Mouse (Mus musculus) cerebellum, postnatal 25 days (tissue): Measurements from ENCODE around the gene Rhbdf1.

Experiments used
- DNase-seq, 2 experiments: peaks; one replicate each; pipeline ENCODE4 v3.0.0; 2021; ENCODE audit warnings: mixed read lengths in 2 of 2

Gene Rhbdf1

DNA sequence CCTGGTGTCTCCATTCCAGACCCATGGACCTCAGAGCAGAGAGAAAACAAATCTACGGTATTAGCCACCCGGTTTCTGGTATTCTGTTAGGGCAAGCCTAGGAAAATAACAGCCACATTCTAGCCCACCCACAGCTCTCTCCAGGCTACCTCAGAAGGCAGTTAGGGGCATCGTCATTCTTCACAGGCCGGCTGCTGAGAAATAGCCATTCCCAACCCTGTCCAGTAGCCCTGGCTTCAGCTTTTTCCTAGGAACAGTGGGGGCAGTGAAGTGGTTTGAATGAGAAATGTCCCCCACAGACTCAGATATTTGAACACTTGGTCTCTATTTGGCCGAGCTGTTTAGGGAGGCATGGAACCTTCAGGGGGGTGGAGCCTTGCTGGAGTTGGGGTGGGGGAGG, 32.7 kb downstream of the Rhbdf1 start:
- no peak for DNase-seq

DNA sequence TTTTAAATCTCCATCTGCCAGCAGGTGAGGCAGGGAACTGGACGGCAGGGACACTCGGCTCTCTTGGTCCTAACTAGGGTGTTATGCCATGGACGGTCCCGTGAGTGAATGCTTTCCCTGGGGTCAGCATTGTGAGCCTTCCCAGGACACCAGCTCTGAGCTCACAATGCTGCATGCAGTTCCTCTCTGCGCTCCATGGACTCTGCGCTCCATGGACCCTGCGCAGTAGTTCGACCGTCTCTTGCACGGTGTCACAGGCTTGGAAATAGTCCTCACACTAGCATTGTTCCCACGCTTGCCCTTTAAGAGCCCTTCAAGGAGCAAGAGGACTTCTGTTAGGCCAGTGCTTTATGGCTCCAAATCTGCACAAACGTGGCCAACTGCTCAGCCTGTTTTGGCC, 33.2 kb downstream of the Rhbdf1 start:
- DNase-seq = peak in 1 of 2 experiments; percentile 2

DNA sequence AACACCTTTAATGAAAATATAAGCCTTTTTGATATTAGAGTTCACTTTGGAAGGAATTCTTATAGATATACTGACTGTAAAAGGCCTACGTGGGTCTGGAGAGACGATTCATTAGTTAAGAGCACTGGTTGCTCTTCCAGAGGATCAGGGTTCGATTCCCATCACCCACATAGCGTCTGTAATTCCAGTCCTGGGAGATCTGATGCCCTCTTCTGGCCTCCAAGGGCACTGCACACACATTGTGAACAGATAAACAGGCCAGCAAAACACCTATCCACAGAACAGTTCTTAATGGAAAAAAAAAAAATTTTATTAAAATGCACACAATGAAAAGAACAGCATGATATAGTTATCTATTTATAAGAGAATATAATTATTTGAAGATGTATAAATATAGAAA, 34.8 kb downstream of the Rhbdf1 start:
- DNase-seq = no peak

DNA sequence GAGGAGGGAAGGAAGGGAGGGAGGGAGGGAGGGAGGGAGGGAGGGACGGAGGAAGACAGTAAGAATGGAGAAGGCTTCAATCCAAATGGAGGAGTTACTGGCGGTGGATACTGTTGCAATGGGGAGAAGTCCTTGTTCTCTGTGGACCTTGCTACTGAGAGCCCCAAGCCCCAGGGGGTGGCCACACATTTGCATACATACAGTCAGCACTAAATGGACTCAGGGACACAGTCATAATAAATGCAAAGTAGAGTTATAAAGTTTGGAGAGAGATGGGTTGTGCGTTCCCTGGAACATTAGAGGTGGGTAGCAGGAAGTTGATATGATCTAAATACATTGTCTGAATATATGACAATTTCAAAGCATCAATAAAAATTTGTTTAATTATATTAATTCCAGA, 36.1 kb downstream of the Rhbdf1 start:
- DNase-seq = no peak

DNA sequence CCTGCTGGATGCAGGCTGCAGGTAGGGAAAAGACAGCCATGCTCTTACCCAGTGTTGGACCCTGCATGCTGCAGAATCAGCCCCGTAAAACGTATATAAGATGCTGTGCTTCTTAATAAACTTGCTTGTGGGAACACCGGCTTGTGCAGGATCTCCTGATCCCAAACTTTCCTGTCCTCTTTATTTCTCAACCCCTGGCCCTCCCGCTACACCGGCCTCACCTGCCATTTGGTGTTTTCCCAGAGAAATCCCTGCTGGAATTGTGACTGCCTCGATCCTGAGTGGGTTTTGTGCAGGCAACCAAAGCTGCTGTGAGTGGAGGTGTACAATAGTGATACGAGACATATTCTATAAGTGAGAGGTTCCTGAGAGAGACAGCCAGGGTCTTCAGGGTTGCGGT, 37.6 kb downstream of the Rhbdf1 start:
- DNase-seq = no peak

DNA sequence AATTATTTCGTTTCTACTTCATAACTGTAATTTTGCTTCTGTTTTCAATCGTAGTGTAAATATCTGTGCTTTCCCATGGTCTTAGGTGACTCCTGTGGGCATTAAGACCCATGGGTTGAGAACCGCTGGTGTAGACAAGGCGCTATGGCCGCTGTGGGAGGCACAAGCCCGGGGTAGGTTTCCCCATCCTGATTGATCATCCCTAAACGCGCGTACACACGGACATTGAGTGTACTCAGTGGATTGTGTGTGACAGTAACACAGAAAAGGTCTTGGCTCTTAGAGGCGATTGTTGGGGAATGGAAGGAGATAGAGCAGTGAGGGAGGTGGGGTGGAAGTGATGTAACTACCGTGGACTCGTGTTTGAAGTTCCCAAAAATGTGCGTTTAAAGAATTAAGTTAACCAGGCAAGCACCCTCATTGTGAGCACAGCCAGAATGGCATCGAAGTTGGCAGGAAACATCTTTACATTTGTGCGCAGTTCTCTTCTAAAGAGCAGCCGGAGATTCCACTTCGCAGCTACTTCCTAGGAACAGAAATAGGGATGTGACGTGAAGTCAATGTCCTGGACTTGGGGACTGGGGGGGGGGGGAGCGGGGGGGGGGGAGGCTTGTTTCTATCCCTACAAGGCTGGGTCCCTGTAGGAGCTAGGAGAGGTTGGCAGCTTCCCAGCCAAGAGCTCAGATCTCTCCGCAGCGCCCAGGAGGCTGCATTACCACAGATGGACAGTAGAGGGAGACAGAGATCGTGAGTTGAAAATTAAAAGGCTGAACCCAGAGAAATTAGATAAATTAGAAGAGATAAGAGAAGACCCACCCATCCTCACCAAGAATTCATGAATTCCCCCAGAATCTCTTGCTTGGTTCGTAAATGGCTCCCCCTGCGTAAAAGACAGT, 39.9 kb downstream of the Rhbdf1 start:
- DNase-seq = peak; percentile 90 to 94

DNA sequence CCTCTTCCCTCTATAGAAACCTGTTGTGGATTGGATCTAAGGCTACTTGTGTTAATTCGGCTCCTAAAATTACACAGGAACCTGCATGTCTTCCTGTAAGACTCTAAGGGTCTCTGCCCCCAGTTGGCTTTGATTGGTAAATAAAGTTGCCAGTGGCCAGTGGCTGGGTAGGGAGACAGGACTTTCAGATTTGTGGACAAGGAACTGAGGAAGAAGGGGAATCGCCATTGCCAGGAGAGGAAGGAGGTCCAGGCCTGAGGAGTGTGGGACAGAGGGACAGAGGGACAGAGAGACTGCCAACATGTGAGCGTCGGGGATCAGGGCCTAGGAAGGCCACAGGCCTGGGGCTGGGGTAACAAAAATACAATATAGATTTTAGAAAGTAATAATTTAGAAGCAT, 40.9 kb downstream of the Rhbdf1 start:
- no peak for DNase-seq

DNA sequence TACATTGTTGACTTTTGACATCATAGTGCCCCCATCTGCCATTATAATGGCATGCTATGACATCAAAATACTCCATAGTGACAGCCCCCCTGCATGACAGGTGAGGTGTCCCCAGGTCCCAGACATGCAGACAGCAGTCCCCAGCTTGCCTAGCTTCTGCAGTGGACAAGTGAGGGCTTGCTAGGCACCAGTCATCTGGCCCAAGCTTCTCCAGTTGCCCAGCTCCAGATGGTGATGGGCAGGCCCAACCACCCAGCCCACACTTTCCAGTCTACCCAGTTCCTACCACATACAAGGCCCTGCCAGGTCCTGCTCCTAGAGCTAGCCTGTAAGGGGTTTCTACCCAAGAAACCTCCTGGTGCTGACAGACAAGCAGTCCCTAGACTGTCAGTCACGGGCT, 43.6 kb downstream of the Rhbdf1 start:
- no peak for DNase-seq

DNA sequence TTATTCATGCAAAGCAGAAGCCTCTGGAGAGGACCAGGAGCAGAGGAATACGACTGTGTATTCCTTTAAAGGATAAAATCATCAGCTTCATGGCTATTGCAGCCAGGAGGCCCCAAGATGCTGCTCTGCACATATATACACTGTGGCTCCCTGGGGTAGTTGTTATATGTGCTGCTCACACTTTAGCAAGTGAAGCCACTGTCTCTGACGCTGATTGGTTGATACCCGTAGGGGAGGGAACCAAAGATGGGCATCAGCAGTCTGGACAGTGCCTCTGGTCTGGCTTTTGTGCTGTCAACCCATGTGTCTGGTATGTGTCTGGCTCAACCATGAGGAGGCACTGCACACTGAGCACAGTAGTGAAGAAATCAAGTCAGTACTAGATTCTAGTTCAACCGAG, 55.4 kb downstream of the Rhbdf1 start:
- DNase-seq = no peak

DNA sequence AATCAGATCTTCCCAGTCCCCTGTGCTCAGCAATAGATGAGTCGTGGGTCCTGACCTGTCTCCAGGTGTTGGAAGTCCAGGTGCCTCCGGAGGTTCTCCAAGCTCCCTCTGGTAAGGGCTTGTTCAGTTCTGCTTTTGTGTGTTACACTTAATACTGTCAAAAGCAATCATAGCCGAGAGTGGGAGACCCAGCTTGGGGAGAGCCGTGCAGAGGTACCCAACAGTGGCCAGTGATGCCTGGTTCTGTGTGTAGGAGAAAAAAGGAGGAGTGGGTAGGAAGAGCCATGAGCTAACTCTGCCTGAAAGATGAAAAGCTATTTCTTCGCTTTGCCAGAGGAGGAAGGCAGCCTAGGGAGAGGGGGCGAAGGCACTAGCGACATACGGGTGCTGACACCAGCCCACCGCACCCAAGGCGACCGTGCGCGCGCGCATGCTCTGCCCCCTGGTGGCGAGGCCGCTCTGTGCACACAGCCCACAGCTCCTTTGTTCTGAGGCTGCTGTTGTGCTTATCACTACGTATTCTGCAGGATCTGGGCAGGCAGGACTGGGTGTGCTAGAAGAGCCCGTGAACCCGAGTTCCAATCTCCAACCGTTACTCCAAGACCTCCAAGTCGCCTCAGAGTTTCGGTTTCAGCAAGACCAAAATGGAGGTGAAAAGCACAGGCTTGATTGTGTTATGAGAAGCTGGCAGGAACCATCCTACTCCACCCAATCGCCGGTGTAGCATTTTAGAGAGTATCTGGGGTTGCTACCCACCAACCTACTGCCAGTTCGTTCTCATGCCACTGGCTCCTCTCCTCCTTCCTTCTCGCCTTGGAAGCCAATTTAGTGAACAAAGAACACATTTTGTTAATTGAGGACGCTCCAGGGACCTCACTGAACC, 59.9 kb downstream of the Rhbdf1 start:
- DNase-seq = peak; percentile 92 to 94

DNA sequence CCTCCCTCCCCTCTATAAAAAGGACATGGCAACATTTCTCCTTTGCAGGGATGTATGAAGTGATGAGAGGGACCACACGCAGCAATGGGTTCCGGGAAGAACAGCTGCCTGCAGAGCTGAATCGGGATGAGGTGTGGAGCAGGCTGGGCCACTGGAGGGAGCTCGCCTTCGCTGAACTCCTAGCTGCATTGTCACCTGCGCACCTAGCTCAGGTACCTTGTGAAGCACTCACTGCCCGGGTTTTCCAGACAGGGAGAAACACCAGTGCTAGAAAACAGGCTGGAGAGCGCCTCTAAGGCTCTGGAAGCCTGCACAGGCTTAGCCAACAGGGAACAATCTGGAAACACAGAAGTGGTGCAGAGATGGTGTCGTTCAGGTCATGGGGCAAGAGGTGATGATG, 60.6 kb downstream of the Rhbdf1 start:
- peak; percentile 51 to 72 for DNase-seq

DNA sequence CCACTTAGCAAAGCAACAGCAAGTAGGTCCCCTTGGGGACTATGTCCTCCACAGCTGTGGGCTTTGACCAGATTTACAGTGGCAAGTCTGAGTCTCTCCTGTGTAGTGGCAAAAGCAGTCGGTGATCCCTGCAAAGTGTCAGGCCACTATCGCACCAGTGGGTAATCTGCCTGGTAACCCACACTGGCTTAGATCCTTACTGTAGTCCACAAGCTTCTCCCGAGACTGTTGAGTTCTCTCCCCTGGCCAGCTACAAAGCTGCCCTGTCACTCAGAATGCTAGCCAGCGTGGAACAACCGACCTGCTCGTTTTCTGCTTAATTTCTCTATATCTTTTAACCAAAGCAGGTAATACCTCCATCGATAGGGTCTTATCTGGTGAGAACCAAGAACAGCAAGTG, 61.8 kb downstream of the Rhbdf1 start:
- no peak for DNase-seq
